Mouse (Mus musculus) spleen, postnatal 4 days (tissue): ENCODE results near the gene Camsap2.

ENCODE experiments used
- DNase-seq, 2 experiments: peaks; one replicate each; pipeline ENCODE4 v3.0.0; 2022; ENCODE audit warnings: low spot score in 2 of 2

The Camsap2 gene

GRCm38 (mm10) chr1:136344281-136344680 lies 1.6 kb downstream of the Camsap2 start:
- DNase-seq, result no peak

- DNase-seq, result no peak
These were observed 2.2 kb downstream of the Camsap2 start for GRCm38 (mm10) chr1:136343727-136344126.

- no peak for DNase-seq
These were observed 5.4 kb downstream of the Camsap2 start for GRCm38 (mm10) chr1:136340541-136340940.

DNA sequence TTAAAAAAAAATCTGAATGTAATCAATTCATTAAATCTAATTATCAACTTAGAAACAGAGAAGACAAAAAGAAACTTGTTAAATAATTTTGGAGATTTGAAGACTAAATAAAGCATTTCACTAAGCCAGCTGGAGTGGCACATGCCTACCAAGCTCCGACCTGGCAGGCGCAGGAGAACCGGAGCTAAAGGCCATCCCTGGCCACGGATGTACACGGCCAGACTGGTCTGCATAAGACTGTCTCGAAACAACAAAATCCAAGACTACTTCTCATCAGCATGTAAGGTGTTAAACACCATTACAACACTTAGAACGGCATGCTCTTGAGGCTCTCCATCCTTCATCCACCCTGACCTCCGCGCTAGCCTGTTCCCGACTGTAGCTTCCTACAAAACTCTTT lies 11.2 kb downstream of the Camsap2 start:
- DNase-seq, result no peak

GRCm38 (mm10) chr1:136333512-136333911 lies 12.4 kb downstream of the Camsap2 start:
- DNase-seq, result no peak

DNA sequence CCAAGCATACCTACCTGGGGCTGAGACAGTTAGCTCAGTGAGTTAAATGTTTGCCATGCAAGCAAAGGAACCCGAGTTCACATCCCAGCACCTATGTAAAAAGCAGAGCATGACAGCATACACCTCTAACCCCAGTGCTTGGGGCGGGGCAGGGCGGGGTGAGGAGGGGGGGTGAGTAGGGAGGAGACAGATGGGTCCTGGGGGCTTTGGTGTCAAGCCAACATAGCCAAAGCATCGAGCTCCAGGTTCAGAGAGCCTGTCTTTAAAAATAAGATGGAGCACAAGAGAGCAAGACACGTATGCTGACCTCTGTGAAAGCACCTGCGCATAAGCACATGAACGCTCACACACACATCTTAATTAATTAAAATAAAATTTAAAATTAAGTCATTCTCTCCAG lies 12.8 kb downstream of the Camsap2 start:
- no peak for DNase-seq

GRCm38 (mm10) chr1:136331836-136332235 lies 14.1 kb downstream of the Camsap2 start:
- DNase-seq, result no peak

DNA sequence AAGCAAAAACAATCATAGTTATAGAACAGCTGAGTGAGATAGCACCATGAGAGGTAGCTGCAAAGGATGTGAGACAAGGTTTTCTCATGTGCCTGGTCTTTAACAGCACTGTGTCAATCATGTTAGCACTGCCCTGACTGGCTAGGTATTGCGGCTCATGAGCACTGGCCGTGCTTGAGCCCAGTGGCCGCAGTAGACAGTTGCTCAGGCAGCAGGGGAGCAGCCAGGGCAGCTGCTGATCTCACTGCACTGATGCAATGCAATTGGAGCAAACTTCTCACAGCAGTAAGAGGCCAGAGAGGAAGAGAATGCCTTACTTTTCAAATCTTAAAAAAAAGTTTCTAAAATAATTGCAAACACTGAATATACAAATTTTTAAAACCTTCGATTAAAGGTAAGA lies 16.5 kb downstream of the Camsap2 start:
- DNase-seq, result no peak

GRCm38 (mm10) chr1:136328640-136329039 lies 17.3 kb downstream of the Camsap2 start:
- DNase-seq, result no peak

DNA sequence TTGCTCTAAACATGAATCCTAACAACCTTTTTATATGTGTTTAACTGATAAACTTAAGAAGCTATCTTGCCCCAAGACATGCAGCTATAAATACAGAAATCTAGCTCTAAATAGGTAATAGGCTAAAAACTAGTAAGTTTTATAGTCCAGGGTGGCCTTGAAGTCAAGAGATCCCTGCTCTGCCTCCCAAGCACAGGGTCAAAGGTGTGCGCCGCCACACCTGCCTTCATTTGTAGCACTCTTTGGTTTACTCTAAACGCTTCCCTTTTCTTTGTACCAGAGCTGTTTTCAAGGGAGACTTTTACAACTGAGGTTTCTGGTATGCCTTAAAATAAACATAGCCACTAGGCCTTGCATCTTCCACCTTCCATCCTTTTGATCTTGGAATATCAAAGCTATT lies 18.3 kb downstream of the Camsap2 start:
- no peak for DNase-seq

GRCm38 (mm10) chr1:136325933-136326332 lies 20.0 kb downstream of the Camsap2 start:
- DNase-seq, result no peak

- no peak for DNase-seq
These were observed 23.6 kb downstream of the Camsap2 start for GRCm38 (mm10) chr1:136322331-136322730.

DNA sequence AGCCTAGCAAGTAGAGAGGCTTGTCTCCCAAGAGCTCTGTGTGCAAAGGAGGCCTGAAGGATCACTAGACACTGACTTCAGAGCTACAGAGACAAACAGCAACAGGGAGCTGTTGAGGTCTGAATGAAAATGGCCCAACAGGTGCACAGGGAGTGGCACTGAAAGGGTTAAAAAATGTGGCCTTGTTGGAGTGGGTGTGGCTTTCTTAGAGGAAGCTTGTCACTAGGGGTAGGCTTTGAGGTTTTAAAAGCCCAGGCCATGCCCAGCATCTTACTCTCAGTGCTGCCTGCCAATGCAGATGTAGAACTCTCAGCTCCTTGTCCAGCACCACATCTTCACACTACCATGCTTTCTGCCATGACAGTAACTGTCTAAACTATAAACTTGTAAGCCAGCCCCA lies 29.6 kb downstream of the Camsap2 start:
- no peak for DNase-seq

- no peak for DNase-seq
These were observed 36.7 kb downstream of the Camsap2 start for GRCm38 (mm10) chr1:136309193-136309592.

- DNase-seq, result peak in 1 of 2 experiments; percentile 23
These were observed 39.5 kb downstream of the Camsap2 start for GRCm38 (mm10) chr1:136306424-136306823.

- no peak for DNase-seq
These were observed 51.9 kb downstream of the Camsap2 start for GRCm38 (mm10) chr1:136293961-136294360.

GRCm38 (mm10) chr1:136289803-136290202 lies 56.1 kb downstream of the Camsap2 start:
- no peak for DNase-seq

GRCm38 (mm10) chr1:136277366-136277765 lies 68.5 kb downstream of the Camsap2 start:
- DNase-seq, result no peak

GRCm38 (mm10) chr1:136268224-136268623 lies 77.7 kb downstream of the Camsap2 start:
- no peak for DNase-seq

GRCm38 (mm10) chr1:136266127-136266526 lies 79.8 kb downstream of the Camsap2 start:
- no peak for DNase-seq

DNA sequence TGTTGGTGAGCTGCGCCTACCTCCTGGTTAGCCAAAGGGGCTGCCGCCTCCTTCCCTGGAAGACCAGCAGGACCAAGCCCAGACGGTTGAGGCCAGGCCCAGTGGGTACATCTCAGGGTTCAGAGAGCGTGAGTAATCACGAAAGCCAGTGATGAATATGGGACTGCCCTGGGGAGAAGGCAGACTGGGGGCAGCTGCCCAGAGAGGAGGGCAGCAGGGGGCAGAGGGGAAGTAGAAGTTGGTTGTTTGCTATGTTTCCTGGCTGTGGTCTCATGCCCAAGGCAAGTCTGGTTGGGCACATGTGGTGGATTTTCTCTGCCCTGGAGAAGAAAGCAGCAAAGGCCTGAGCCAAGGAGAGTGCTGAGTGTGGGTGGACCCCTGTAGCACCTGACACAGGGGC lies 82.5 kb downstream of the Camsap2 start:
- DNase-seq, result no peak

- DNase-seq, result no peak
These were observed 85.2 kb downstream of the Camsap2 start, which contains the start of gene Gpr25 for GRCm38 (mm10) chr1:136260635-136261238. Gpr25 (minus strand) TSS chr1:136260873.

GRCm38 (mm10) chr1:136259893-136260634 lies 85.8 kb downstream of the Camsap2 start:
- no peak for DNase-seq

GRCm38 (mm10) chr1:136259543-136259892 lies 86.4 kb downstream of the Camsap2 start:
- no peak for DNase-seq
